Mouse (Mus musculus): Measurements from ENCODE around the gene Rimbp2.

The Rimbp2 gene

DNA sequence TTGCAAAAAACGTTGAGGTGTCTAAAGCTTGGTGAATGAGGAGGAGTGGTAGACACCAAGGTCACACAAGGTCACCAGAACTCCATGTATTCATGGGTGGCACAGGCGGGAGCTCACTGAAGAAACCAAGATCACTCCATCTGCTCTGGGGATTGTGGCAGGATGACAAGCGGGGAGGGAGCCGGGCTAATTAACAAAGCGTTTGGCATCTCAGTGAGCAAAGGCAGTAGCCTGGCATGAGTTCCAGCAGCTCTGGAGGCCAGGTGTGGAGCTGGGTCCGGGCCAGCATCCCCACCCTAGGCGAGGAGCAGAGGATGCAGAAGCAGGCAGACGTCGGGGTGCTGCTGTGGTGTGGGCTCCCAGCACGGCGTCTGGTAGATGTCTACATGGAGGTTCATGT, 108.3 kb downstream of the Rimbp2 start:
- DNase-seq (ENCODE audit: low spot score in 2 of 2), result no peak

DNA sequence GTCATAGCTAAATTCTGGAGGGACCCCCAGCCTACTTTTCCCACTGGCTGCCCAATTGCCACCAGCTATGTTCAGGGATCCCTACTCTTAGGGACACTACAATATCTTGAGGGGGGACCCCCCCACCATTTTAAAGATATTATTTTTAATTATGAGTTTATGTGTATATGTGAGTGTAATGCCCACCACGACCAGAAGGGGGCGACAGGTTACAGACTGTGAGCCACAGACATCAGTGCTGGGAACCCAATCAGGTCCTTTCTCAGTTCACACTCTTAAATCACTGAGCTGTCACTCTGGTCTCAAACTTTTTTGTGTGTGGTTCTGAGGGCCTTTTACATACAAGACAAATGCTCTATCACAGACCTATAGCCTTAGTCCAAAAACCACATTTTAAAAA, 109.3 kb downstream of the Rimbp2 start:
- DNase-seq (ENCODE audit: low spot score in 2 of 2), result no peak

DNA sequence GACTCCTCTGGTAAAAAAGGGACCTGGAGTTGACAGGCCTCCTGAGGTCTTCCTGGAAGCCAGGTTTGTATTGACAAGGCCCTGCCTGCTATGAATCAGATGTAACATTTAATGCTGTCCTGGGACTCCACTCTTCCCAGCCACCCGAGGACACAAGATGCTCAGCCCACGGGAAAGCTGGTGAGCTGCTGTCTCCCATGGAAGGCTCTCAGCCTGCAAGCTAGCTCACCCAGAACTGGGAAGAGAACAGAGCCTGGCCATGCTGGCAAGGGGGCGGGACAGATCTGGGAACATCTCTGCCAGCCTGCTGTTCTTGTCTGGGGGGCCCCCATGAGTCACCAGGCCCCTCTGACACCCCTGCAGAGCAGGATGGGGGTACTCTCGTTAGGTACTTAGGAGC, 111.7 kb downstream of the Rimbp2 start:
- DNase-seq (ENCODE audit: low spot score in 2 of 2), result no peak

DNA sequence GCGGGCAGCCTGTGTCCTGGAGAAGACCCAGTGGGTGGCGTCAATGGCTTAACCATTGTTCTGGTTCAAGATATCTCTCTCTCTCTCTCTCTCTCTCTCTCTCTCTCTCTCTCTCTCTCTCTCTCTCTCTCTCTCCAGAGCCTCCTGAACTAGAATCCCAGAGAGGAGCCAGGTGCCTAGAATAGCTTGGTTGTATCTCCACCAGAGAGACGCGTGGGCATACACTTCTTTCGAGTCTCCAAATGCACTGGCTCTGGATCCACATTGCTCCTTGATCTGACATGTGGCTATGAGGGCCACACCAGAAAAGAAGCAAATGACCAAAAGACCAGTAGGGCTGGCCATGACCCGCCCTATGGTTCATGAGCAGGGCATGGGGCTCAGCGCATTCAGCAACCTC, 116.2 kb downstream of the Rimbp2 start:
- DNase-seq (ENCODE audit: low spot score in 2 of 2), result no peak

DNA sequence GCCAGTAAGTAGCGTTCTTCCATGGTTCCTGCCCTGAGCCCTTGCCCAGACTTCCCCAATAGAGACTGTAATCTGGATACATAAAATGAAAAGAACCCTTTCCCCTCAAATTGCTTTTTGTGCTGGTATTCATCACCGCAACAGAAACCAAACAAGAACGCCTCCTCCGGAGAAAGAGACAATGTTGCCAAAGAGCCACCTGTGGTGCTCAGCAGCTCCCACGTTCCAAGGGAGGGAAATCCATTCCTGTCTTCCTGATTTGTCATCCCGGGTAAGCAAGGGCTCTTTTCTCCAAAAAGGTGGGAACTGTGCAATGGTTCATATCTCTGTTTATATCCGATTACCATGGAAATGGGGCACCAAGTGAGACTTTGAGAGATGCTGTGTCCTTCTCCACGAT, 119.2 kb downstream of the Rimbp2 start:
- DNase-seq (ENCODE audit: low spot score in 2 of 2), result no peak

DNA sequence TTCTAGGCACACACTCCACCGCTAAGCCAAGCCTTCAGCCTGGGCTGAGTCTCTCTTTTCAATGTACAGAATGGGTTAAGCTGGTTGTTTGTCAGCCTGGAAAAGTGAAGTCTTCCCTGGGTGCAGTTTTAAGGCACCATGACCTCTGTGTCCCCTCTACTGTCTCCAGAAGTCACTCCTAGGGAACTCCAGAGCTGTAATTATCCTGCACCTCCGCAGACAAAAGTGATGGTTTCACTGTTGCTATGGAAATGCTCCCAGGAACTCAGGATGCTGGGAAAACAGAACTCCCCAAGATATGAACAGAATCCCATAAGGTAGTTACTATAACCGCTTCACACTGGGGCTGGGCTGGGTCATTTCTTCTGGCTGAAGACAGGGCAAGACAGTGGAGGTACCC, 130.4 kb downstream of the Rimbp2 start:
- DNase-seq (ENCODE audit: low spot score in 2 of 2), result no peak

DNA sequence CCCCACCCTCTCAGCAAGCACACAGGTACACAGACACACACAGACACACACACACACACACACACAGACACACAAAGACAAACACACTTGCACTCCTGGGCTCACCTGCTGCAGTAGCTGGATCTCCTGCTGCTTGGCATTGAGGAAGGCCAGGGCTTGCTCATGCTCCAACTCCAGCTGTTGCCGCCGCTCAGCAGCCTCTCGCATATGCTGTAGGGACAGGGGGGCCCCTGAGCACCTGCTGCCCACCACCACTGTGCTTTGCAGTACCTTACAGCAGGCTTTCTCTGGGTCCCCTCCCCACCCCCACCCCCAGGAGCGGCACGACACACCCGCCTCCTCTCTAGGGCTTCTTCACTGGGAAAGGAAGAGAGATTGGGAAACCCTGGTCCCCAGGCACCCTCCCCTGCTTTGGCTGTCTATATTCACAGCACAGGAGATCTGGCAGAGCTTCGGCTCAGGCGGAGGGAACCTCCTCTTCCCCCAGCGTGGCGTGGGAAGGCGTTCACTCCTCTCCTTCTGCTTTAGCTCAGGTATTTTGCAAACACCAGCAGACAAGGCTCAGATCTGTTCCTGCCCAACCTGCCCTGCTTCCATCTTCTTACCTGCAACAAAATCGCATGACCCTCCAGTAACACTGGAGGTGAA, 133.5 kb downstream of the Rimbp2 start:
- DNase-seq (ENCODE audit: low spot score in 2 of 2), result no peak

DNA sequence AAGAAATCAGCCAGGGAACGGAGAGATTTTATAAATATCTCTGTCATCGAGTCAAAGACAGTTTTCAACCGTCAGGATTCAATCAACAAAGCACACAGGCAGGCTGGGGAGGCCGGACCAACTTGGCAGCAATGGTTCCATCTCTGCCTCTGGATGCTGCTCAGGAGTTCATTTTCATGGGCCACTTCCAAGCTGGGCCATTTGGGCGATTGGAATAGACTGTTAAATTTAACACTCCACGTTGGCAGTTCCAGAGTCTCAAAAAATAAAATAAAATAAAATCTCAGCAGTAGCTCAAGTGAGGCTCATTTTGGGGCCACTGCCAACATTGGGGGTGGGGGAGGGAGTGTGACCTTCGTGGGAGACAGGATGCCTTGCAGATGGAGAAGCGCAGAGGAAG, 137.7 kb downstream of the Rimbp2 start:
- DNase-seq (ENCODE audit: low spot score in 2 of 2), result no peak

DNA sequence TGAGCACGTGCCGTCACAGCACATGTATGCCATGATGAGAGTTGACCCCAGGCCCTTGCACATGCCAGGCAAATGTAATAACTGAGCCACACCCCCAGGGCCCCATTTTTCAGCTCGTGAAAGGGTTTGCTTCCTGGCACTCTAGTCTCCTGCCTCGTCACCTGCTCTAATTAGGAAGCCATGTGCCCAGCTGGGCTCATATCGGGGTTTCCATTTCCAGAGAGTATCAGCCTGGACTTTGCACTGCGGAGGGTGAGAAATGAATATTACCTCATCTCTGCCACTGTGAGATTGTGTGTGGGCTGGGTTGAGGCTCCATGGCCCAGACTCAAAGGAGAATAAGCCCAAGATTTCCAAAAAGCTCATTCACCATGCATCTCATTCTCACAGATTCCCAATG, 138.2 kb downstream of the Rimbp2 start:
- DNase-seq (ENCODE audit: low spot score in 2 of 2), result no peak

DNA sequence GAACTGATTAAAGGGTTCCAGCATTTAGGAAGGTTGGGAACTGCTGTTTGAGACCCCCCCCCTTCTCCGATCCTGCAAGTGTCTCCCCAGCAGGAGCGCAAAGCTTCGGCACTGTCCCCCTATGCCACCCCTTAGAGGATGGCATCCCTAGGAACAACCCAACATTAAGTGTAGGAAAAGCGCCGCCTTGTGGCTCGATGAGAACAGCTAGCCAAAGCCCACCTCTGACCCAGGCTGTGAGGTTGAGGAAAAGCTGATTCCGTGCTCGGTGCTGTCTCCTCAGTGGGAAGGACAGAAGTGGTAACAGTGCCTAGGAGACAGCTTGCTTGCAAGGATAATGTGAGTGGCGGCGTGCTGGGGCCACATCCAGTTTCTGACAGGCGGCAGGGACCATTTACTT, 140.2 kb downstream of the Rimbp2 start:
- DNase-seq (ENCODE audit: low spot score in 2 of 2), result no peak

DNA sequence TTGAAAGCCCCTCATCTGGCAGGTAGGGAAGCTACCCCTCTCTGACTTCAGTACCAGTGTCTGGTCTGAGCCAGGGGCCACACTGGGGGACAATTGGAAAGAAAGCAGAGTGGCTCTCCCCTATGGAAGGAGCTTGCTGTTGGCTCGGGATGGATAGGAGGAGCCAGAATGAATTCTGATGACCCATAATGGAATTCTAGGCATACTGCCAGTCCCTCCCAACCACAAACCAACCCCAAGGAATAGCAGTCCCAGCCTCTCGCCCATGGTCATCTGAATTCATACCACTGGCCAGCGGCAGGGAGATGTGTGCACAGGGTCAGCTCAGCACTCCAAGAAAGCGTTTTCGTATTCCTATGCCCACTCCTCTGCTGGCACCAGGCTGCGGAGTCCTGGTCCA, 141.9 kb downstream of the Rimbp2 start:
- no peak for DNase-seq (ENCODE audit: low spot score in 2 of 2)

DNA sequence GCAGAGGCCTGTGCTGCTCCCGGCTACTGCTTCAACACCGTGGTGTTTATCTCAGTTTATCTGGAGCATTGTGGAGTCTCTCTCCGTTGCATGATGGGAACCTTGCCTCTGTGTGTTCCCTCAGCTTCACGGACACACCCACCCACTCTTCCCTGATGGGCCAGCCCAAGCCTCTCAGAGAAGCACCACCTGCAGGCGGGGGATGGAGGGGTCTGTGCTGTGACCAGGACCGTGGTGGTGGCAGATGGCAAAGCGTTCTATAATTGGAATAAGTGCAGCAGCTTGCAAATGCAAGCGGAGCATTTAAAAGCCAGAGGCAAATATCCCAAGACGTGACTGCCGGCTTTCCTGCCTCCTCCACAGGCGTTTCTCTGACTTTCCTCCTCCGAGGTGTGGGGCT, 143.3 kb downstream of the Rimbp2 start:
- DNase-seq (ENCODE audit: low spot score in 2 of 2), result no peak

DNA sequence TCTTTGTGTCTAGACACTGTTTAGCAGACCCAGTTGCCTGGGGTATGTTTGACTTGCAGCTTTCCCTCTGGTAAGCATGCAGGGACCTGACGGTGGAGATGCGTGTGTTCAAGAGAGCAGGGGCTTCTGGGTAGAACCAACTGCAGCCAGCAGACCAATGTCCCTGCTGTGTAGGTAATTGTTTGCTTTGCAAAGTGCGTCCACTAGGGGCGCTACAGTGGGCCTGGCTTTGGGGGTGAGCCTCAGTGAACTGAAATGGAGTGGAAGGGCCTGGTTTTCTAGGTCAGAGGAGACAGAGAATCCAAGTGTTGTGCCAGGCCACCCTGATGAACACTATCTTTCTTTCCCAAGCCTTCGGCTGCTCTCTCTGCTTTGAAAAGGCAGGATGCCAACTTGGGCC, 143.9 kb downstream of the Rimbp2 start:
- no peak for DNase-seq (ENCODE audit: low spot score in 2 of 2)

DNA sequence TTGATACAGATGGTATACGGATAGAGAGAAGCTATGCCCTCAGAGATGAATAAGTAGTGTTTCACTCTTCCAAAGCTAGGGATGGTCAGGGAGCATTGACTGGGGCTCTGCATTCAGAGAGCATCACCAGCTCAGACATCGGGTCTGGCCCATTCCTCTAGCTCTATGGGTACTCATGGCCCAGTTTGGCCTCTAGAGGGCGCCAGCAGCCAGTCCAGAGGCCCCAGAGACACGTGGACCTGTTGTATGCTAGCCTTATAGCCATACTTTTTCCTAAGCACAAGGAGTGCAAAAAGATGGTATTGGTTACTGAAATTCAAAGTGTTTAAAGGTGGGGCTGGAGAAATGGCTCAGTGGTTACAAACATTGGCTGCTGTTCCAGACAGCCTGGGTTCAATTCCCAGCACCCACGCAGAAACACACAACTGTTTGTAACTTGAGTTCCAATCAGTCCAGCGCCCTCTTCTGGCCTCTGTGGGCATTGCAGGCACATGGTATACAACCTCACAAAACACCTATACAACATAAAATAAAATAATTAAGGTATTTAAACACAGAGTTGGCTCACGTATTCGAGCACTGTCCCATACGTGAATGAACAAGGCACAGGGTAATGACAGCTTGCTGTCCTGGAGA, 144.6 kb downstream of the Rimbp2 start:
- no peak for DNase-seq (ENCODE audit: low spot score in 2 of 2)

DNA sequence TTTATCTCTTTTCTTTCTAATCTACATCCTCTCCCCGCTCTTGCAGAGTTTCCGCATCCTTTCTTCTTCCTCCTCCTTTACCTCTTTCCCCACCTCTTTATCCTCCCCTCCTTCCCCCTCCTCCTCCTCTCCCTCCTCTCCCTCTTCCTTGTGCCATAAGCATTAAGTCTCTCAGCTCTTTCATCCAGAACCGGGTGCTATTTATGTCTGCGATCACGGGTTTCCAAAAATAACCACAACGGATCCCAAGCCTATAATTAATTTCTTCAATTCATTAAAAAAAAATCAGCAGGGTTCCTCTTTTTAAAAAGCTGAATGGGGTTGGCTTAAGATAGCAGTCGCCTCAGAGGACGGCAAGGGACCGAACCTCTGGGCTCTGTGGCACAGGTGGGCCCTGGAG, 145.9 kb downstream of the Rimbp2 start:
- DNase-seq (ENCODE audit: low spot score in 2 of 2), result no peak

DNA sequence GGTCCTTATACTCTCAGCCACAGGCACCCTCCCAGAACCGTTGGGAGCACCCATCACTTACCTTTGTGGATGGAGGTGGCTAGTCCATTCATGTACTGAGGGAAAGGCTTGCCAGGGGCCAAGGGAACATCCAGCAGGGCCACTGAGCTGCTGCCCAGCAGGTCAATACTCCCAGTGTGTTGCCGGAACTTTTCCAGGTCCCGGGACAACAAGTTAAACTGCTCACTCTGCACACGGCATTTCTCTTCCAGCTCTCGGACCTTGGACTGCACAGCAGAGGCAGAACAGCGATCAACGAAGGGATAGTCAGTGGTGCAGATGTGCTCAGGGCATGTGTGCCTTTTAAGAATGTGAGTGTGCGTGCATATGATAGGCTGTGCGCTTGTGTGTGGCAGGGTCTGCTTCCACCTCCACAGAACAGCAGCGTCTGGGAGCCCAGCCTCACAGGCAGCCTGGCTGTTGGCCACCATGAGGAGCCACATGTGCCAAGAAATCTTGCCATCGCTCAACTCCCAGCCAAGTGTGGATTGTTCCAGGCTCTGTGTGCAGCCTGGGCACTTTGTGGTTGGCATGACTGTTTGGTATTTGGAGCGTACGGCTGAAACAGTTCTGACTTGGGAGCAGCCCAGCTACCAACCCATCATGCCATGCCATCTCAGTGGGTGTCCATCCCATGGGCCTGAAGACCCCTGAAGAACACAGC, 146.8 kb downstream of the Rimbp2 start:
- peak in 1 of 2 experiments; percentile 14 for DNase-seq (ENCODE audit: low spot score in 2 of 2)

DNA sequence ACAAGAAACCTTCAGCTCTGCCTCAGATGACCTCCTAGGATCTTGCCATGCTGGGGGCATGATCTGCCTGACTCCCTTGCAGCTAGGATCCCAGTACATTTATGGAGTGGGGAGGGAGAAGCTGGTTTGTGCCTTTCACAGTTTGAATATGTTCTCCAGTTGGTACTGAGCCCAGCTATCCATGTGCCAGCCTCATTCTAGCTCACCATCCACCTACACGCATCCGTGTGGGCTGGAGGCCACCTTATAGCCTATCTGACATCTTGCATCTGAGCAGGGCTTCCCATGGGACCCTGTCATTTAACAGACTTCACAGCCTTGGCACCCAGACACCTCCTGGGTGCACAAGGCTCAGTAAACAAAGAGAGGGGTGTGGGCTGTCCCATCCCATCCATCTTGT, 148.2 kb downstream of the Rimbp2 start:
- no peak for DNase-seq (ENCODE audit: low spot score in 2 of 2)

DNA sequence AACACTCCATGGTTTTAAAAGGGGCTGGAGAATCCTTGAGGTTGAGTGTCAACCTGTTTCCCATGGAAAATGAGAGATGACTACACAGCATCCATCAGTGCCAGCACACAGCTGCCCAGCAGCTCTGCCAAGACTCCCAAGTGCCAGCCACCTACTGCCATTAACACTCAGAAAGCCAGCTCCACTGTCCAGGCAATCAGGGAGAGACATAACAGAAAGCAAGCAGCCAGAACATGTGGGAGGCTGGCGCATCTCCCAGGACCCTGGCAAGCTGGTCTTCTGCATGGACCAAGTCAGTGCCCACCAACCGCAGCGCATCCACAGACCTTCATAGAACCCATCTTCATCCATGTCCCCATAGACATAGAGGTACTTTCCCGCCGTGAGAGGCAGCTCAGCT, 152.7 kb downstream of the Rimbp2 start:
- no peak for DNase-seq (ENCODE audit: low spot score in 2 of 2)

DNA sequence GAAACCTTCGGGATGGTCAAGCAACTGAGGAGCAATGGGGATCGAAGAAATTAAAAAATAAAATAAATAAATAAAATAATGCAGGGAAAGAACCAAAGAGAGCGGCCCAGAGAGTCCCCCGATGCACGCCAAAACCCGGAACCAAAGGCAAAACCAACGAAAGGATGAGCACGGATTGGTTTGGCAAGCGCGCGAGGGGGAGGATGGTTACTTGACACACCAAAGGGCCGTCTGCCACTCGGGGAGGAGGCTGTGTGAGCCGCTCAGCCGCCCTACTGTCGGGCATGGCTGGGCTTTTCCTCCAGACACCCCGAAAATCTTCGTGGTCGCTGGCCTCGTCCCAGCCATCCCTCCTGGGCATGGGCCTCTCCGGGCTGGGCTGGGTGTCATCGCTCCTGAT, 171.7 kb downstream of the Rimbp2 start:
- no peak for DNase-seq (ENCODE audit: low spot score in 2 of 2)

DNA sequence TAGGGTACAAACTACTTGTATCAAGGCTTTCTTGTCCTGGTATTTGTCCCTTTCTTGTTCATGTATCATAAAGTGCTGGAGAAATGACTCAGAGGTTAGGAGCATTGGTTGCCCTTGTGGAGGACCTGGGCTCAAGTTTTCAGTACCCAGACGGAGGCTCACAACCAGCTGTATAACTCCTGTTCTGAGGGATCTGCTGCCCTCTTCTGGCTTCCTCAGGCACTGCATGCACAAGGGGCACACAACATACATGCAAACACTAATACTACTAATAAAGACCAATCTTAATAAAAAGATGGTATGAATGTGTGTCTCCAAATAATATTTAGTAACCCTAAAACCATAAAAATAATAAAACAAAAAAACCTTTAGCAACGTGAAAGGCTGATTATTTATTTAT, 176.9 kb downstream of the Rimbp2 start:
- no peak for DNase-seq (ENCODE audit: low spot score in 2 of 2)

DNA sequence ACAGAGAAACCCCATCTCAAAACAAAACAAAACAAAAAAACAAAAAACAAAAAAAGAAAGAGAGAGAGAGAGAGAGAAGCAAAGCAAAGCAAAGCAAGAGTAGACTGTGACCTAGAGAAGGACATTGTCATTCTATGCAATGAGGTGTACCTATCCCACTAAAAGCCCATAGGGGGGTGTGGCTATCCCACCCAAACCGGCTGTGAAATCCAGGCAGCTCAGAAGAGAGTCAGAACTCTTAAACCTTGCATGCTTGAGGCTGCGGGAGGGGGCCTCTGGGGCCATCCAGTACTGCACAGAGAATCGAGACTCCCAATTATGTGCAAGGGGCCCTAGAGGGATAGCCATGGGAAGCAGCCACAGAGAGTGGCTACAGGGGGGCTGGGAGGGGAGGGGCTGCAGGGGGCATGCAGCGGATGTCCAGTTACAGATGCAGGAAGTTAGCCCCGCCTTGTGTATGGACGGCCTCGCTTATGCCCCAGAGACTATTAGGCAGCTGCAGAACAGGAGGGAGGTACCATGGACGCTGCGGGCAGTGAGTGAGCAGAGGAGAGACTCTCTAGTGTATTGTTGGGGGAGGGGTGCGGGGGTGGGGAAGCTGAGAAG, 184.2 kb downstream of the Rimbp2 start:
- no peak for DNase-seq (ENCODE audit: low spot score in 2 of 2)

DNA sequence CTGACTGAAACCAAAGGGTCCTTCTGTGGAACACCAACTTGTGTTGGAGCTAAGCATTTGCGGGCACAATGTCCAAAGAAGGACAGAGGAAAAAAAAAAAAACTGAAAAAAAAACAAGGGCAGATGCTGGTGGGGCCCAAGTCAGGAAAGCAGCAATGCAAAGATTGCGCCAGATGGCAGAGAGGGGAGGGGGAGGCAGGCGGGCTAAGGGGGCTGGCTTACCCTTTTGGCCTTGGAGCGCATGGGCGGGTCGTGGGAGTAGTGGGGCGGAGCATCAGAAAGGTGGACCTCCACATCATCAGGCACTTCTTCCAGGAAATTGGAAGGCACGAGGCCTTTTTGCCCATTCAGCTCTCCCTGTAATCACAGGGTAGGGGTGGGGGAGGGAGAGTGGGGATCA, 192.2 kb downstream of the Rimbp2 start:
- DNase-seq (ENCODE audit: low spot score in 2 of 2), result no peak

DNA sequence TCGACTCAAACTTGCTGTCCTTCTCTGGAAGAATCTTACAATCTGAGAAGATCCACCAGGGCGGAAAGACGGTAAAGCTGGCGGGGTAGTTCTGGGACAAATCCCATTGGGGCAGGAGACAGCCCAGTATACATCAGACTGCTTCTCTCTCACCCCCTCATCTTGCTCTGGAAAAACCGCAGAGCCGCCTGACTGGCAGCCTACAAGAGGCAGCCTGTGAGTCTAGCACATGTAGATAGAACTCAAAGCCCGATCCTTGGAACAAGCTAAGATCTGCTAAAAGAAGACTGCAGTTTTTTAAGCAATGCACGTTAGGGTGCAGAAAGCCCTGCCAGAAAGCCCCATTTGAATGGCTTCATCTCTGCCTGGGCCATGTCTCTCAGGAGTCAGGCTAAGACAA, 207.0 kb downstream of the Rimbp2 start:
- no peak for DNase-seq (ENCODE audit: low spot score in 2 of 2)

Data from heart, adult 9 months (tissue).